Mouse (Mus musculus) CH12.LX (cell line): Measurements from ENCODE around the gene Smco2. TPM values are rescaled to one million over a fixed set of nuclear protein-coding genes. Genes with fewer than 3 reads are reported as not detected.

ENCODE experiments used
- DNase-seq: peaks from one replicate; pipeline ENCODE4 v3.0.0-alpha.2; 2013; ENCODE audit errors: extremely low read depth
- H3K27ac ChIP-seq: 2 replicates; pipeline ENCODE4 v1.5.1; 2012; ENCODE audit warnings: low read depth, mild to moderate bottlenecking, control low read depth, moderate library complexity; ENCODE audit not compliant: insufficient read depth
- H3K27me3 ChIP-seq: replicated peaks from 2 replicates; pipeline ENCODE3; 2012; ENCODE audit warnings: inconsistent platforms
- H3K36me3 ChIP-seq, 2 experiments: replicated peaks in 1 of 2; 2 replicates each; pipeline versions ENCODE3 to v1.6.1; 2012; ENCODE audit warnings: inconsistent platforms in 1 of 2, low read length in 1 of 2, mild to moderate bottlenecking in 1 of 2, mixed read lengths in 1 of 2, moderate library complexity in 1 of 2; ENCODE audit not compliant: control insufficient read depth in 1 of 2, insufficient read depth in 1 of 2
- H3K4me1 ChIP-seq, 2 experiments: 2 replicates each; pipeline ENCODE4 v1.6.1; 2012; ENCODE audit warnings: inconsistent platforms in 1 of 2, moderate library complexity in 1 of 2; ENCODE audit not compliant: insufficient read depth in 2 of 2, control insufficient read depth in 1 of 2
- H3K4me2 ChIP-seq: 2 replicates; pipeline ENCODE4 v1.6.1; 2012; ENCODE audit warnings: low read depth, mild to moderate bottlenecking, control low read depth; ENCODE audit not compliant: poor library complexity, insufficient read depth, severe bottlenecking
- H3K4me3 ChIP-seq, 3 experiments: fragments of 150-350 bp in 1 of 3; sonication (generic) in 1 of 3; replicated peaks in 1 of 3; 2 replicates each; pipeline versions ENCODE3 to v1.5.1; 2011 to 2012; ENCODE audit warnings: low read depth in 2 of 3, low read length in 2 of 3, mild to moderate bottlenecking in 2 of 3, moderate library complexity in 2 of 3, control low read depth in 1 of 3, improper control_type of control experiment in 1 of 3, inconsistent platforms in 1 of 3, mixed read lengths in 1 of 3; ENCODE audit not compliant: poor library complexity in 1 of 3
- H3K79me2 ChIP-seq: replicated peaks from 2 replicates; pipeline ENCODE4 v1.6.1; 2012; ENCODE audit warnings: mild to moderate bottlenecking, moderate library complexity; ENCODE audit not compliant: control insufficient read depth, poor library complexity, insufficient read depth, severe bottlenecking; ENCODE audit errors: extremely low read depth
- H3K9ac ChIP-seq: 2 replicates; pipeline ENCODE4 v1.6.1; 2012; ENCODE audit warnings: low read depth, mild to moderate bottlenecking, control low read depth, moderate library complexity; ENCODE audit not compliant: insufficient read depth
- H3K9me3 ChIP-seq: replicated peaks from 2 replicates; pipeline ENCODE3; 2012; ENCODE audit warnings: low read length, inconsistent platforms, mixed read lengths
- EP300 ChIP-seq: IDR thresholded peaks from 2 replicates; pipeline ENCODE4 v1.6.1; 2011; ENCODE audit warnings: low read length, improper control_type of control experiment
- MXI1 ChIP-seq: IDR thresholded peaks from 2 replicates; pipeline ENCODE4 v1.6.1; 2011; ENCODE audit warnings: mild to moderate bottlenecking, low read depth, low read length, improper control_type of control experiment
- MYC ChIP-seq: IDR thresholded peaks from 2 replicates; pipeline ENCODE4 v1.6.1; 2011; ENCODE audit warnings: low read depth, mild to moderate bottlenecking, improper control_type of control experiment, low read length
- USF2 ChIP-seq: conservative IDR thresholded peaks from 2 replicates; pipeline ENCODE4 v1.6.1; 2011; ENCODE audit warnings: low read depth, low read length, improper control_type of control experiment
- ZMIZ1 ChIP-seq: IDR thresholded peaks from 2 replicates; pipeline ENCODE4 v1.6.1; 2012; ENCODE audit warnings: low read depth, mild to moderate bottlenecking, inconsistent platforms, low read length, improper control_type of control experiment
- dilution Hi-C: fragments of 300-500 bp; cut with MboI; formaldehyde crosslinking; loops from 2 replicates; pipeline ENCODE4 v1.14.3; 2020; ENCODE audit warnings: low sequenced_read_pairs; ENCODE audit not compliant: extremely low pct_unique_long_range_greater_than_20kb, extremely low pct_ligation_motif_present
- in situ Hi-C: fragments of 300-500 bp; cut with MboI; formaldehyde crosslinking; loops from 3 replicates; pipeline ENCODE4 v1.14.3; 2019; ENCODE audit warnings: low sequenced_read_pairs, low pct_ligation_motif_present, low pct_unique_long_range_greater_than_20kb, mixed read lengths
- polyA plus RNA-seq: library from polyadenylated mRNA; unstranded; fragments of >175 nt; gene quantifications from 2 replicates; pipeline ENCODE4 v1.2.1, GENCODE M21; 2012; ENCODE audit warnings: low read depth; ENCODE audit not compliant: insufficient read length
- total RNA-seq, 2 experiments: library from RNA; depleted of rRNA; stranded (reverse); fragments of 300-350 nt in 1 of 2; fragments of >200 nt in 1 of 2; gene quantifications; 2 replicates each; pipeline ENCODE4 v1.2.3; 2012 to 2014

The Smco2 gene
- total and polyA plus RNA-seq, 3 experiments = not detected

DNA sequence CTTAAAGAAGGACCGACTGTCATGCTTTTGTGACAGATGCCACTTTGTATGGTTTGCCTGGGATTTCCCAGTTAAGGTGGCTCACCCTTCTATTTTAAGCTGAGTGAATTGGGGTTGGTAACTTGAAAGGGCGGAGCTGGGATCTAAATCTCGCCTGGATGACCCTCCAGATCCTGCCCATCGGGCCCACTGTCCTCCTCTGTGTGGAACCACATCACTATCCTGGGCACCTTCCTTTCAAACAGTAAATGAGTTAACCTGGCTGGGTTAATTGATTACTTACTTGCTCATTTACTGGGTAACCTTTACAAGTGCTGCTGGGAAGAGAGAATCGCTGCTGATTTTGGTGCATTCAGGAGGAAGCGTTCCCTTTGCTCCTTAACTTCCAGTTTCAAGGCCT, 68.4 kb downstream of the Smco2 start:
- Histone ChIP-seq H3K27me3 (no peaks in the 10 kb centered on the region), H3K9me3 (no peaks in the 10 kb centered on the region), H3K4me1 (peaks cover 0 to 6% of the 10 kb centered on the region in 2 experiments; a peak in 1 of 4 replicates), H3K36me3 (peaks cover 0 to 5% of the 10 kb centered on the region in 2 experiments), H3K79me2 (no peaks in the 10 kb centered on the region), H3K9ac (no peak overlapping the region), H3K27ac (no peak overlapping the region), H3K4me2 (no peak overlapping the region), H3K4me3 (no peak overlapping the region)
- TF ChIP-seq ZMIZ1 = no peak
- no peak for TF ChIP-seq USF2
- TF ChIP-seq EP300 = no peak
- TF ChIP-seq MYC = no peak
- no peak for TF ChIP-seq MXI1
- in situ Hi-C loops = no loop called here
- no peak for DNase-seq
- dilution Hi-C loops = no loop called here

Other genes with a start within 250 kb of the Smco2 start
- gene Med21, start 207.6 kb upstream of the Smco2 start, total RNA-seq (2012; rRNA removed) = 42.4 and 45.8 TPM in 2 replicates
- 124 and 143 TPM in 2 replicates for gene Med21, start 207.6 kb upstream of the Smco2 start, total RNA-seq (2014; rRNA removed)
- gene Med21, start 207.6 kb upstream of the Smco2 start, polyA plus RNA-seq = 52.2 and 56.0 TPM in 2 replicates
- gene Tm7sf3, start 207.3 kb upstream of the Smco2 start, total RNA-seq (2012; rRNA removed) = 19.9 and 23.9 TPM in 2 replicates
- 11.4 and 11.8 TPM in 2 replicates for gene Tm7sf3, start 207.3 kb upstream of the Smco2 start, total RNA-seq (2014; rRNA removed)
- gene Tm7sf3, start 207.3 kb upstream of the Smco2 start, polyA plus RNA-seq = 12.8 and 13.4 TPM in 2 replicates
- 4.0 and 4.7 TPM in 2 replicates for gene Stk38l, start 125.1 kb upstream of the Smco2 start, total RNA-seq (2012; rRNA removed)
- gene Stk38l, start 125.1 kb upstream of the Smco2 start, total RNA-seq (2014; rRNA removed) = 3.4 and 3.8 TPM in 2 replicates
- 5.2 and 5.8 TPM in 2 replicates for gene Stk38l, start 125.1 kb upstream of the Smco2 start, polyA plus RNA-seq
- gene Arntl2, start 54.0 kb upstream of the Smco2 start, total RNA-seq (2012; rRNA removed) = not detected in 2 replicates
- 0.07 TPM in 1 of 2 replicates, not detected in the other for gene Arntl2, start 54.0 kb upstream of the Smco2 start, total RNA-seq (2014; rRNA removed)
- gene Arntl2, start 54.0 kb upstream of the Smco2 start, polyA plus RNA-seq = not detected in 2 replicates
- 20.9 and 23.4 TPM in 2 replicates for gene Ppfibp1, start 38.4 kb downstream of the Smco2 start, total RNA-seq (2012; rRNA removed)
- gene Ppfibp1, start 38.4 kb downstream of the Smco2 start, total RNA-seq (2014; rRNA removed) = 28.2 and 31.4 TPM in 2 replicates
- 28.2 and 33.1 TPM in 2 replicates for gene Ppfibp1, start 38.4 kb downstream of the Smco2 start, polyA plus RNA-seq
- gene 1700034J05Rik, start 104.3 kb downstream of the Smco2 start, total RNA-seq (2012; rRNA removed) = not detected in 2 replicates
- gene 1700034J05Rik, start 104.3 kb downstream of the Smco2 start, total RNA-seq (2014; rRNA removed) = not detected in 2 replicates
- not detected in 2 replicates for gene 1700034J05Rik, start 104.3 kb downstream of the Smco2 start, polyA plus RNA-seq
- gene Rep15, start 182.5 kb downstream of the Smco2 start, total RNA-seq (2012; rRNA removed) = 0.08 and 0.38 TPM in 2 replicates
- gene Rep15, start 182.5 kb downstream of the Smco2 start, total RNA-seq (2014; rRNA removed) = not detected in 2 replicates
- 0.14 TPM in 1 of 2 replicates, not detected in the other for gene Rep15, start 182.5 kb downstream of the Smco2 start, polyA plus RNA-seq
- 84.2 and 86.1 TPM in 2 replicates for gene Mrps35, start 192.7 kb downstream of the Smco2 start, total RNA-seq (2012; rRNA removed)
- gene Mrps35, start 192.7 kb downstream of the Smco2 start, total RNA-seq (2014; rRNA removed) = 36.6 and 58.4 TPM in 2 replicates
- 141 and 194 TPM in 2 replicates for gene Mrps35, start 192.7 kb downstream of the Smco2 start, polyA plus RNA-seq
- not detected in 2 replicates for gene Mansc4, start 236.9 kb downstream of the Smco2 start, total RNA-seq (2012; rRNA removed)
- gene Mansc4, start 236.9 kb downstream of the Smco2 start, total RNA-seq (2014; rRNA removed) = not detected in 2 replicates
- gene Mansc4, start 236.9 kb downstream of the Smco2 start, polyA plus RNA-seq = 0.20 TPM in 1 of 2 replicates, not detected in the other
- 7.4 and 8.0 TPM in 2 replicates for gene Klhl42, start 241.3 kb downstream of the Smco2 start, total RNA-seq (2012; rRNA removed)
- 3.6 and 4.5 TPM in 2 replicates for gene Klhl42, start 241.3 kb downstream of the Smco2 start, total RNA-seq (2014; rRNA removed)
- 2.5 and 2.7 TPM in 2 replicates for gene Klhl42, start 241.3 kb downstream of the Smco2 start, polyA plus RNA-seq